Mouse (Mus musculus) liver, embryonic 14.5 days (tissue): ENCODE measurements around the gene Lta.

Experiments
- CTCF ChIP-seq: IDR thresholded peaks from 2 replicates; pipeline ENCODE4 v1.5.1; 2016; ENCODE audit warnings: antibody characterized with exemption, low read depth, control low read depth
- EP300 ChIP-seq: IDR thresholded peaks from 2 replicates; pipeline ENCODE4 v1.6.1; 2016; ENCODE audit warnings: antibody characterized with exemption, low read depth

DNA sequence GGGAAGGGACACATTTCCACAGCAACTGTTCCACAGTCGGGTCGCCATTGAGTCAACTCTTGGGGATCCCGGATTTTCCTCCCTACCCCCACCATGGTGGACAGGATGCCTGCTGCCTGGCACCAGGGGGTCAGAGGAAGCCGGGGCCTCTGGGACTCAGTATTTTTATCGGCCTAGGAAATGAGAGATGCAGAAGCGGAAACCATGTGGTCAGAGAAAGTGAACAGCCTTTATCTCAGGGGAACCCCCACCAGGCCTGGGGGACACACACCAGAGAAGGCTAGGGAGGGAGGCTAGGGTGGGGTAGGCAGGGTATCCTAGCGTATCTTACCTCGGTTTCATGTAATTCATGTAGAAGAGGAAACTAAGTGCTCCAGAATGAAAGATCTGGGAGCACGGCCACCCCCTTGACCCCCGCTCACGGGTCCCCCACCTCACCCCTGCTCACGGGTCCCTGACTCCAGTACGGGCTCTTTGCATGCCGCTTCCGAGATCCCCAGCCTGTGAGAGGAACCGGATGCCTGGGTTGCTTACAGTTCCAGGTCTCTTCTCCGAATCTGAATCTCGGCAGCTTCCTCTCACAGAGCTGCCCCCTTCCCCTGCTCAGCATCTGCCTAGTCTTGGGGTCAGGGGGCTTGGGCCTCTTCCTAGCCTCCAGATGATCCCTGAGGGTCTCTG, 13.5 kb upstream of the Lta start:
- TF ChIP-seq CTCF (no peak), EP300 (peak; percentile 5; the same call in 1 of the 2 replicates)
